Mouse (Mus musculus) stomach, postnatal 0 days (tissue): ENCODE data around the gene Cfap44.

ENCODE experiments used
- CTCF ChIP-seq: IDR thresholded peaks from 2 replicates; pipeline ENCODE4 v1.5.1; 2016; ENCODE audit warnings: antibody characterized with exemption, low read depth, mild to moderate bottlenecking, moderate library complexity
- EP300 ChIP-seq: optimal IDR thresholded peaks from 2 replicates; pipeline ENCODE3; 2016; ENCODE audit warnings: antibody characterized with exemption

GRCm38 (mm10) chr16:44480616-44481015 is 86.0 kb downstream of the Cfap44 start:
- TF ChIP-seq CTCF = peak; percentile 69
- no peak for TF ChIP-seq EP300
